Mouse (Mus musculus) heart, postnatal 36 days (tissue): ENCODE results near the gene Glra1. TPM values are rescaled to one million over a fixed set of nuclear protein-coding genes. Genes with fewer than 3 reads are reported as not detected.
A peak's percentile ranks its signal among the peaks of the same experiment; 100 is the strongest.
"Not testable (repeated sequence)": the region's sequence is repeated elsewhere in the genome, so short reads cannot be mapped to it uniquely, and the experiment has no call there.

Experiments
- DNase-seq, 2 experiments: peaks; one replicate each; pipeline ENCODE4 v3.0.0; 2021 to 2022
- intact Hi-C: fragments of 180-260 bp; cut with DNase I; formaldehyde crosslinking; loops from one replicate; pipeline ENCODE4 v1.15.1; 2025
- total RNA-seq, 2 experiments: library from RNA; stranded (reverse); gene quantifications; 2 replicates each; pipeline ENCODE4 v1.2.3; 2021

Glra1 gene
- total RNA-seq, result not detected

- intact Hi-C loops, result no loop called here
- DNase-seq, result peak; percentile 69 to 82
Observed at GRCm38 (mm10) chr11:55607808-55608523, at the start of gene Glra1. Gene Glra1, minus strand, starts transcription at chr11:55608198.

GRCm38 (mm10) chr11:55636961-55637360 lies 29.0 kb upstream of the Glra1 start:
- DNase-seq, result no peak
- intact Hi-C loops, result no loop called here

DNA sequence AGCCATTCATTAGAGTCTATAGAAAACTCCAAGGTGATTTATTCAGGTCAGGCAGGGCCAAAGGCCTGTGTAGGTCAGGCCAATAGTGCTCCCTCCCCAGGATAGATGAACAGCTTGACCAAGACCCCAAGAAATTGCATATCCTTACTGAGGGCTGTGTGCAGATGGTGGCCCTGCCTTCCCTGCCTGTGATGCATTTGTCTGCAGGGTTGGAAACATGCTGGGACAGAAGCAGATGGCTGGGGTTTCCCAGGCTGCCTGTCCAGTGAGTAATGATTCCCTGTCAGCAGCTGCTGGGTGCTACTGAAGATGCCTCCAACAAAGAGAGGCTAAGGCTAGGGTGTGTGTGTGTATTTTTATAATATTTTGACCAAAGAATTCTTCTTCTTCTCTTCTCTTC lies 25.9 kb upstream of the Glra1 start:
- no peak for DNase-seq
- intact Hi-C loops, result no loop called here

- intact Hi-C loops, DNase-seq: not testable (repeated sequence)
Observed at GRCm38 (mm10) chr11:55614631-55615030, 6.6 kb upstream of the Glra1 start.

- intact Hi-C loops, result no loop called here
Observed at GRCm38 (mm10) chr11:55608524-55608920, 524 bp upstream of the Glra1 start.

GRCm38 (mm10) chr11:55607066-55607807 lies 761 bp downstream of the Glra1 start:
- no peak for DNase-seq
- intact Hi-C loops, result no loop called here

More at GRCm38 (mm10) chr11:55608524-55608920, 524 bp upstream of the Glra1 start:
- DNase-seq, result no peak

DNA sequence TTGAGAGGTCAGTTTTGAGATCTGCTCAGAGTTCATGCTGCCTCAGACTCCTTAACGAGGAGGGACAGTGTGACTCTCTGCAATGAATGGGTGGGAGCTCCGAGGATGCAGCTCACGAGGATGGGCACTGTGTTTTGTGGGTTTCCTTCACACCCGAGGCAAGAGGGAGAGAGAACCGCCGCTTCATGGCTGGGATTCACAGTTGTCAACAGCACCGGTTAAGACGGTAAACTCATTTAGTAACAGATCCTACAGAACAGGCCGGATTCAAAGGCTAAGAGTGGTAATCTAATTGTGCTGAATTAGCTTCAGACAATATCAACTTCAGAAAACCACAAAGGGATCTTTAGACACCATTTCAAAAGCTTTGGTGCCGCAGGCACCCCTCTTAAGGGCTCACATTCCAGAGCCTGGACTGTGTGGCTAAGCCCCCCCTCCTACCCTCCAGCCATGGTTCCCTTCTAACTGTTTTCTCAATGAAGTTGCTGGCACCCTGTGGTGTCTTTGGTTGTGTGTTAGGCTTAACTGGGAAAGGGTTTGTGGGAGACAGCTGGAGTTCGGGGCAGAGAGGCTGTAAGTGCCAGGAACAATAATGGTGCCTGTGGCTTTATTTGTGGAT lies 6.4 kb downstream of the Glra1 start:
- intact Hi-C loops, result no loop called here

DNA sequence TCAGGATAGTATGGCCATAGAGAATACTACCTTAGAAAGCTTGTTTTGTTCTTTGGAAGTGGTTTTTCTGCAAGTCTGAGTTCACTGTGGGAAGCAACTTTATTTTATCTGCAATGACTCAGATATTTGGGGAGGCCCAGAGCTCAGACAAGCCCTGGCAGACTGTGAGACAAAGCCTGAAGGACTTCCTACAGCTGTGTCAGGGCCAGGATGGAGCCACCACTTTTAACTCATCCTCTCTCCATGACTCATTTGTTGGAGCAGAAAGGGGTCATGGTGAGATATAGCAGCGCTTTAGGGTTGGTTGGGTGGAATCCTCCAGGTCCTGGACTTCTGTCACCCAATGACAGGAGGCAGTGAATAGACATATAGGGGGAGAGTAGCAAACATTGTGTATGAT lies 12.3 kb downstream of the Glra1 start:
- no peak for DNase-seq
- intact Hi-C loops, result no loop called here

More for the DNA sequence above, 6.4 kb downstream of the Glra1 start:
- DNase-seq, result no peak

- no peak for DNase-seq
- intact Hi-C loops, result no loop called here
Observed at GRCm38 (mm10) chr11:55594411-55594810, 13.6 kb downstream of the Glra1 start.

DNA sequence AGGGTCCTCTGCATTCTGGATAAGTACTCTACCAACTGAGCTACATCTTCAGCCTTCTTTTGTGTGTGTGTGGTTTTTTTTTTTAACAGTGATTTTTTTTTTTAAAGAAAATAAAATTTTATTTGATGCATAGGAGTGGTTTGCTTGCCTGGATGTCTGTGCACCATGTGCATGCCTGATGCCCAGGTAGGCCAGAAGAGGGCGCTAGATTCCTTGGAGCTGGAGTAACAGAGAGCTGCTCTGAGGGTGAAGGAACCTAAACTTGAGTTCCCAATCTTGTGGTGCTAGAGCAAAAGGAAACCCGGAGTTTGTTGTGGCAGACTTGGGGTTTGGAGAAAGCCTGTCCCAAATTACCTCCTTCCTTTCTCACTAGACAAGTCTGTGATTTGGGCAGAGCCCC lies 16.8 kb downstream of the Glra1 start:
- no peak for DNase-seq
- intact Hi-C loops, result no loop called here

GRCm38 (mm10) chr11:55589376-55590167 lies 18.4 kb downstream of the Glra1 start:
- DNase-seq, result no peak
- intact Hi-C loops, result no loop called here

DNA sequence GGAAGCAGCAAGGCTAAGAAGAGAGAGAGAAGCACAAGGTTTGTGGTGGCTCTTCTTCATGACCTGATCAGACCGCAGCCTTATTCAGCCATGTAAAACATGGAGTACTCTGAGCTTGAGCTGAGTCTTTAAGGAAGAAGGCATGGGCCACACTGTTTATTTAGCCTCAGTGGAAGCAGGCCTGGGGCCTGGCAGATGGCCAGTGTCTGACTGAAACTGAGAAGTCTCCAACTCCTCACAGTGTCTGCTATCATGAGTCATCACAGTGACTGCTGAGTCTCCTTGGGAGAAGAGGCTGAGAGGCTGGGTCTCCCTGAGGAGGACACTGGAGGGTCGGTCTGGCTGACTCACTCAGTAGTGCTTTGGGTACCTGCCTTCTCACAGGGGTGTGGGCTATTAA lies 33.6 kb downstream of the Glra1 start:
- DNase-seq, result no peak
- intact Hi-C loops, result loop anchor here (5.0 kb wide), 1 partner anchor 533 kb away; no protein-coding TSS in a partner anchor

DNA sequence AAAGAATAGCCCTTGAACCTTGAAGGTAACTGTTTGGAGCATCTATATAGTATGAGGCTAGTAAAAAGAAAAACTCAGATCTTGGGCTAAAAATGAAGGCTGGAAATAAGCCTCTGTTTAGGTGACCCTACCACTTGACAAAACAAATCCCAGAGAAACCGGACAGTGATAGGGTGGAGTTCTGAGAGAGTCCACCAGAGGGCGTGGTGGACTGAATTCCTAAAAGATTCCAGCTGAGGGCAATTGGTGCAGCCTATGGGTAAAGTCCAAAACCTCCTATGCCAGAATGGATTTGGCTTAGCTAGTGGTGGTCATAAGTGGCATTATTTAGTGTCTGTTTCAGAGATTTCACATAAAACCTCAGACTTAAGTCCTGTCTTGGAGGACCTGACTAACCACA lies 36.9 kb downstream of the Glra1 start:
- DNase-seq, result peak in 1 of 2 experiments; percentile 15
- intact Hi-C loops, result loop anchor here (5.0 kb wide), 1 partner anchor 536 kb away; no protein-coding TSS in a partner anchor

DNA sequence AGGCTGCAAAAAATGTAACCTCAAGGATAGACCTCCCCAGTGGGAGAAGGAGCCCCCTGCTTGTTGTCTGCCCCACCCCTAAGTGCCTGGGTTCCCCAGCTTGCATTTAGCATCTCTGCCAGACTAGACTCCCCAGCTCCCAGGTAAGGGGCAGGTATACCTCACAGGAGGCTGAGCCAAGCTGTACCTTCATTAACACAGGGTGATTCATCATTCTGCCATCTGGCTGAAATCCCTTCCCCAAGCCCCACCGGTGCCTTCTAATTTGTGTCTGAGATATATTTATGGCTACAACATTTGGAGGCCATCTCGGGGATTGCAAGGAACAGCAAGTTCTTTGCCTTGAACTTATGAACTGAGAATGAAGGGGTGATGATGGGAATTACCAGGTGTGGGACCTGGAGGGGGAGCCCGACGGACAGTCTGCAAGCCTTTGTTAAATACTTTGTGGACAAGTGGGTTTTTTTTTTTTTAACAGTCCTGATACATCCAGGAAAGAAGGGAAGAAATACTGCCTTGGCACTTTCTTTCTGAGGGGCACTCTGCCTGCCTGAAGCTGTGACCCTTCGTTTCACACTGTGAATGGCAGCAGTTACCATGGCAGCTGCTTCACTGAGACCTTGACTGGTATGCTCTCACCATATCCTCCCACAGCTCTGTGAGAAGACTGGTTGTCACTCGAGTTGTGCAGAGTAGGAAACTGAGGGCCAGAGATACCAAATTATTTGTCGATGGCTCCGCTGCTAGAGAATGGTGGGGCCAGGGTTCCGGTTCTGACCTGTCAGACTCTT lies 41.5 kb downstream of the Glra1 start:
- intact Hi-C loops, result no loop called here

GRCm38 (mm10) chr11:55545690-55546089 lies 62.3 kb downstream of the Glra1 start:
- intact Hi-C loops, result no loop called here
- no peak for DNase-seq

More for the DNA sequence above, 41.5 kb downstream of the Glra1 start:
- no peak for DNase-seq

- intact Hi-C loops, result no loop called here
- no peak for DNase-seq
Observed at GRCm38 (mm10) chr11:55542671-55543070, 65.3 kb downstream of the Glra1 start.

DNA sequence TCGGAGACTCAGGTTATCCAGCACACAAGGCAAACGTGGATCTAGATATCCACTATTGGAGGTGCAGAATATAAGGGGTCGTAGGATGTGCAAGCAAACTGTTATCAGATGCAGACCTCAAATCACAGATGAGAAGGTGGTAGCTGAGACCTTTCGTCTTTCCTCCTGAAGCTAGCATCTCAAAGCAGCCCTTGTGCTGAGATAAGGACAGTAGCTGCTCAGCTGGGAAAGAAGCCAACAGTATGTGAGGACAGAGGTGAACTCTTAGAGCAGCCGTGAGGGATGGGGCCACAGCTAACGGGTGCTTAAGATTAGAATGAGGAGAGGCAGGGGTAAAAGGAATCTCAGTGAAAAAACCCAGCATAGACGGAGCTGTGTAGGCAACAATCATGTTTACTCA lies 65.9 kb downstream of the Glra1 start:
- intact Hi-C loops, result no loop called here
- no peak for DNase-seq

GRCm38 (mm10) chr11:55534766-55535165 lies 73.2 kb downstream of the Glra1 start:
- DNase-seq, result no peak
- intact Hi-C loops, result no loop called here

DNA sequence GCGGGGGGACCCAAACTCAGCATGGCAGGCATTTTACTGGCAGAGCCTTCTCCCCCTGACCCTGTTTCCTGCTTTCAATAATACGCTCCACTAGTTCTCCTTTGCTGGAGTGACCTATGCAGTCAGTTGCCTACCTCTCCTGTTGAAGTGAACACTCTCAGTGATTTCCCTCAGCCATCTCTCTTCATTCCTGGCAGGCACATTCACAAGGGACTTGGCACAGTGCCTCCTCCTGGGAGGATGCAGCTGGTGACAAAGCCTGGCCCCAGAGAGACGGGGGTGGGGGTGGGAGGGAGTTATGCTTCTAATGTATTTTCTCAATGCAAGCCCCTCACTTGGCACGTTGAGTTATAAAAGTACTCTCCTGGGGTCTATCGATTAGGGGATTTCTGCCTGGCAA lies 74.6 kb downstream of the Glra1 start:
- intact Hi-C loops, result no loop called here
- DNase-seq, result peak; percentile 10 to 14

GRCm38 (mm10) chr11:55530741-55531140 lies 77.3 kb downstream of the Glra1 start:
- DNase-seq, result no peak
- intact Hi-C loops, result no loop called here
